Mouse (Mus musculus): ENCODE results near the gene Lars2. TPM values are rescaled to one million over a fixed set of nuclear protein-coding genes. Genes with fewer than 3 reads are reported as not detected.
"Not testable (repeated sequence)": the region's sequence is repeated elsewhere in the genome, so short reads cannot be mapped to it uniquely, and the experiment has no call there.

The Lars2 gene
- polyA plus RNA-seq (2015; fragmentation: Nextera tagmentation; extraction: Ambion mirVana), result 894 and 1,260 TPM in 2 replicates

DNA sequence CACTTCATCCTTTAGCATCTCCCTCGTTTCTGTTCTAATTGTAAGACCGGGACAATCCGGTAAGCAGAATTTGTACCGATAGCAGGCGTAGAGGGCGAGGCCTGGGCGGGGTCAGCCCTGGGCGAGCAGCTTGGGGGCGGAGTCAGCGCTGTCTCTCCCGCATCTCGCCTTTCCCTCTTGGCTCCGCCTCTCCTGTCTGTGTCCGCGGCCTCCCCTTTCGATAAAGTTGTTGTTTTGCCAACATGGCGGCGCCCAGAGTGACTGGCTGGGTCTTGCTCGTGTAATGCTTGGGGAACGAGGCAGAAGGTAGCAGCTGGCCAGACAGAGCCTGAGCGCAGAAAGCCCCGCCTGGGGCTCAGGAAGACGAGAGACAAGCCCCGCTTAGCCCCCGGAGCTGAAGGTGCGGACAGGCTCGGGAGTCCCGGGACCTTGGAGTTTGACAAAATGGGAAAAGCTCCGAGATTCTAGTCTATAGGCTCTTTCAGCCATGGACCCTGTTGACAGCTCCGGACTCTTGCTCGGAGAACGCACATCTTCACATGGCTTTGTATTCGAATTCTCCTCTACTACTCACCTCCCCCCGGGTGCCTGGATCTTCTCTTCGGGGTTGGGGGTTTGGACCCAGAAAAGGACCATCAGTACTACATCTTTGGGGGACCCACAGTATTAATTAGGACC, at the start of gene Lars2:
Lars2 (plus strand) TSS at position 220 of the 678 bp plus-strand sequence.
- H3K27ac ChIP-seq (replicated peaks), result peak within 1 kb of the TSS; percentile 91
- peaks cover 12% of the 10 kb centered on the region for H3K4me1 ChIP-seq
- WGBS, result under 1% methylated on average over 35 of the region's 35 CpGs
- ATAC-seq (ENCODE audit: insufficient number of reproducible peaks, low FRiP score, low TSS enrichment, low read depth), result peak; percentile 96
- no peaks in the 10 kb centered on the region for H3K9me3 ChIP-seq (replicated peaks)
- H3K36me3 ChIP-seq, result peaks cover 2% of the 10 kb centered on the region
- H3K9ac ChIP-seq, result peak within 1 kb of the TSS; percentile 57
- no peaks in the 10 kb centered on the region for H3K27me3 ChIP-seq
- peak within 1 kb of the TSS; percentile 77 for H3K4me3 ChIP-seq (replicated peaks)
- peak within 1 kb of the TSS; percentile 56 for H3K4me2 ChIP-seq (replicated peaks)

DNA sequence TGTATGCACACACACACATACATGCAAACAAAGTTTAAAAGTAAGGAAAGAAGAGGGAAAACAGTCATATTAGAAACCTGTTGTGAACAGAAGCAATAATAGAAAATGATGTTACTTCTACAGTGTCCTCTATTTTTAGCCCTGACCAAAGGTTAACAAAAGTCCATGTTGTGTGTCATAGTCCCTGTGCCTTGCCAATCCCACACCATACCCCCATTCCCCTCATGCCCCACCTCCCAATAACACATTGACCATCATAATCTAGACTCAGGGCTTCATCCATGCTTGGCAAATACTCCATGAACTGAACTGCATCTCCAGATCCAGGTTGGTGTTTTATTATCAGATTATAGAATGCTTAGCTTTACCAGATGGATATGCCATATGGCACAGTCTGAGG, 40.6 kb upstream of the Lars2 start:
- H3K9me3 ChIP-seq (replicated peaks), result no peaks in the 10 kb centered on the region
- H3K4me3 ChIP-seq (replicated peaks), result no peak overlapping the region
- ATAC-seq (ENCODE audit: insufficient number of reproducible peaks, low FRiP score, low TSS enrichment, low read depth), result no peak

DNA sequence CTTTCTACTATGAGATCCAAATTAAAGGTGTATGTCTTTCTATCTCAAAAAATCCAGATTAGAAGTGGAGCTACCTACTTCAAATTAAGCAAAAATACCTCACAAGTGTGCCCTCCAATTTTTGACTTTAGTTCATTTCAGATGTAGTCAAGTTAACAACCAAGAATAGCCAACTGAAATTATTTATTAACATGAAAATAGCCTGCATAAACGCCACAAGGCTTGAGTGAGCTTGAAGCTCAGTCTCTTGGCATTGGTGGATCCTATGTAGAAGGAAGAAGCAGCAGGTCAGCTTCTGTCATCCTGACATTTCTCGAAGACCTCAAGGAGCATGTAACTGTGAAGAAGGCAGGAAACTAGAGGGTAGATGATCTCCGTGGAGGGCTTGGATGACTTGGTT, 38.4 kb upstream of the Lars2 start:
- 85% methylated on average over 3 of the region's 3 CpGs for WGBS
- Histone ChIP-seq H3K4me2 (replicated peaks) (no peak overlapping the region), H3K36me3 (no peaks in the 10 kb centered on the region), H3K27ac (replicated peaks) (no peak overlapping the region), H3K9ac (no peak overlapping the region), H3K4me1 (no peaks in the 10 kb centered on the region), H3K27me3 (no peaks in the 10 kb centered on the region), H3K4me3 (replicated peaks) (no peak overlapping the region), H3K9me3 (replicated peaks) (no peaks in the 10 kb centered on the region)
- ATAC-seq (ENCODE audit: insufficient number of reproducible peaks, low FRiP score, low TSS enrichment, low read depth), result no peak

More for the DNA sequence above, 40.6 kb upstream of the Lars2 start:
- Histone ChIP-seq H3K36me3 (no peaks in the 10 kb centered on the region), H3K27me3 (no peaks in the 10 kb centered on the region), H3K27ac (replicated peaks) (no peak overlapping the region), H3K9ac (no peak overlapping the region), H3K4me2 (replicated peaks) (no peak overlapping the region), H3K4me1 (no peaks in the 10 kb centered on the region)

DNA sequence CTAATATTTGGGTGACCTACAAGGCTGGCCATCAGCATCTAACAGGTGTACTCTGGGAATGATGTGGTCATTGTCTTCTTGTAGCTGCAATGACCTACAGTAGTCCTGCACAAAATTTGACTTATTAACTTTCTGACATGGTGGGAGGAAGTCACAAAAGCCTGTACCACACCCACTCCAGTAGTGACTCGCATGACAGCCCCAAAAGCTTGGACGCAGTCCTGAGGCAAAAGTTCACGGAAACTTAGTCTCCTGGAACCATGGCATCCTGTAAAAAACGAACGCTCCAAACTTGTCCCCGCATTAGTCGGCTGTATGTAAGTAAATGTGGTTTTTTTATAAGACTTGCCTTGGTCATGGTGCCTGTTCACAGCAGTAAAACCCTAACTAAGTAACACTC, 36.9 kb upstream of the Lars2 start:
- Histone ChIP-seq H3K9ac (no peak overlapping the region), H3K27me3 (no peaks in the 10 kb centered on the region), H3K4me1 (no peaks in the 10 kb centered on the region), H3K9me3 (replicated peaks) (no peaks in the 10 kb centered on the region), H3K27ac (replicated peaks) (no peak overlapping the region), H3K4me2 (replicated peaks) (no peak overlapping the region), H3K36me3 (no peaks in the 10 kb centered on the region), H3K4me3 (replicated peaks) (no peak overlapping the region)
- WGBS, result 95% methylated on average over 7 of the region's 7 CpGs
- ATAC-seq (ENCODE audit: insufficient number of reproducible peaks, low FRiP score, low TSS enrichment, low read depth), result no peak

DNA sequence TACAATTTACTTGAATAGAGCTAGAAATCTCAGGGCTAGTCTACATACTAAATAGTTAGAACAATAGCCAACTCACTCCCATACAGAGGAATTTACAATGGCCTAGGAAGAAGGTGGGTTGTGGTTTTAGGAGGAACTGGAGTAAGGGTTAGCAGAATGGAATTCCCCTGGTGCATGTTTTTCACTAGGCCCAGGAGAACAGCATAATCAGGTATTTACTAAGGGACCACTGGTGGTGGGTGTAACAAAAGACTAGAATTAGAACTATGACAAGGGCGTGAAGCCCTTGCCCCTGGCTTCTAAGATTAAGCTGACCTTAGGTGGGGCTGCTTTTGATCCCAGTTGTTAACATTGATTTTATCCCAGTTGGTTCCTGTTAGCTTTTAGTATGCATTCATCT, 36.5 kb upstream of the Lars2 start:
- H3K27me3 ChIP-seq; H3K4me3 ChIP-seq (replicated peaks); H3K4me2 ChIP-seq (replicated peaks); H3K27ac ChIP-seq (replicated peaks); H3K36me3 ChIP-seq; H3K9me3 ChIP-seq (replicated peaks); H3K4me1 ChIP-seq; H3K9ac ChIP-seq; ATAC-seq (ENCODE audit: insufficient number of reproducible peaks, low FRiP score, low TSS enrichment, low read depth): not testable (repeated sequence)
- WGBS, result 86% methylated on average over 1 of the region's 1 CpGs

DNA sequence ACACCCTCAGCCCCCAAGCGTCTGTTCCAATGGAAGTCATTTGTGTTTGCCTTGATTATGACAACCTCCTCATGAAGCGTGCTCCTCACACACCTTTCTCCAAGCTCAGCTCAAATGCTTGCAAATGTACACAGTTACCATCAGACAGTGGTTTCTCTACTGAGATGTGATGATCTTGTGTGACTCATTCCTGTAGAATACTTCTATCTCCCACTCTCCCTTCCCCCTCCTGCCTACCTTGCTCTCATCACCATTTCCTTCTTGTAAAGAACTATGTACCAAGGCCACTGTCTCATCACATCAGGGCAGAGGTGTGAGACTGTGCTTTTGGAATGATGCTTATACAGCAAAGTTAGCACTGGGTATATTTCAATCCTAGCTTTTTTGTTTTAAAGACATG, 33.2 kb upstream of the Lars2 start:
- H3K4me1 ChIP-seq, result peaks cover 6% of the 10 kb centered on the region; the same call in 1 of the 2 replicates
- no peaks in the 10 kb centered on the region for H3K9me3 ChIP-seq (replicated peaks)
- H3K4me2 ChIP-seq (replicated peaks), result no peak overlapping the region
- no peak overlapping the region for H3K27ac ChIP-seq (replicated peaks)
- H3K9ac ChIP-seq, result no peak overlapping the region
- WGBS, result 75% methylated on average over 2 of the region's 2 CpGs
- no peak for ATAC-seq (ENCODE audit: insufficient number of reproducible peaks, low FRiP score, low TSS enrichment, low read depth)
- H3K27me3 ChIP-seq, result no peaks in the 10 kb centered on the region
- no peak overlapping the region for H3K4me3 ChIP-seq (replicated peaks)
- H3K36me3 ChIP-seq, result no peaks in the 10 kb centered on the region

DNA sequence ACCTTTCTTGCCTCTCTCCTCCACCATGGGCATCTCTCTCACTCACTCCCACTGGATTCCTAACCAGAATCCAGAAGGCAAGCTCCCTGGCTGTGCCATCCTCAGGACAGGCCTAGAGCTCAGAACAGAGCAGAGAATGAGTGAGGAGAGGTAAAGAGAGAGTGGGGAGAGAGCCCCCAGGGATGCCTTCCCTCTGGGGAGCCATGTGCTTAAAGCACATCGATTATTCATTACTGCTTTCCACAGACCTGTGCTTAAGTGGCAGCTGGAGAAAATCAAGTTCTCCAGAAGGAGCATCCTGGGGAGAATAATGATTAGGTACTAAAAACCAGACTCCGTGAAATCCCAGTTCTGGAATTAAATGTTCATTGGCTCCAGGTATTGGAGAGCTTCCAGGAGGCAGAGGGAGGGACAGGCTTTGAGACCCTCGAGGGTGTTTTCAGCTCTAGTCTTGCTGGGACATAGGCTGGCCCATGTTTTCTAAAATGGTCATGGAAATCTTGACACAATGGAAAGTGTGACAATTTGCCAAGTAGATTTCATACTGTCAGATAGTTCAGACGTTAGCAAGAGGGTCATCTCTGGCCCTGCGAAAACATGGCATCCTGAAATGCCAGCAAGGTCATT, 31.6 kb upstream of the Lars2 start:
- peaks cover 6% of the 10 kb centered on the region; the same call in 1 of the 2 replicates for H3K4me1 ChIP-seq
- H3K36me3 ChIP-seq, result no peaks in the 10 kb centered on the region
- H3K4me2 ChIP-seq (replicated peaks), result no peak overlapping the region
- H3K9ac ChIP-seq, result no peak overlapping the region
- H3K27me3 ChIP-seq, result no peaks in the 10 kb centered on the region
- WGBS, result 32% methylated on average over 5 of the region's 5 CpGs
- no peak for ATAC-seq (ENCODE audit: insufficient number of reproducible peaks, low FRiP score, low TSS enrichment, low read depth)
- H3K9me3 ChIP-seq (replicated peaks), result no peaks in the 10 kb centered on the region
- no peak overlapping the region for H3K4me3 ChIP-seq (replicated peaks)
- no peak overlapping the region for H3K27ac ChIP-seq (replicated peaks)

DNA sequence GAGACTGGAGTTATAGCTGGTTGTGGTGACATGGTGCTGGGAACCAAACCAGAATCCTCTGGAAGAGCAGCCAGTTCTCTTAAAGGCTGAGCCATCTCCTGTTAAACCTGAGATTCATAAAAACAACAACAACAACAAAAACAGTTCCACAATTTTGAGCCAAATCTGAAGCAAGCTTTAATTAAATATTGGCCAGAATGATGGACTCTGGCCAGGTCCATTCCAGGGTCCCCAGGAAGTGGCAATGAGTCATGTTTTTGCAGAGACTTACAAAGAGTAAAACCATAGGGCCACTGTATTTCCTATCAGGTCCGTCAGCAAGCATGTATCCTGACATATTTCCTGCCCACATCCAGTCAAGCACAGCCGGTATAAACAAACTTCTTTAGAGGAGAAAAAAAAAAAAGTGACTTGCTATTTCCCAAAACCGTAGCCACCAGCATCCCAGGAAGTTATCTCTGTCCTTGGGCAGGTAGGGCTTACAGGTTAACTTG, 27.0 kb upstream of the Lars2 start:
- no peaks in the 10 kb centered on the region for H3K36me3 ChIP-seq
- H3K9ac ChIP-seq, result no peak overlapping the region
- no peak overlapping the region for H3K4me2 ChIP-seq (replicated peaks)
- no peaks in the 10 kb centered on the region for H3K27me3 ChIP-seq
- H3K9me3 ChIP-seq (replicated peaks), result no peaks in the 10 kb centered on the region
- 59% methylated on average over 3 of the region's 3 CpGs for WGBS
- H3K27ac ChIP-seq (replicated peaks), result no peak overlapping the region
- no peak for ATAC-seq (ENCODE audit: insufficient number of reproducible peaks, low FRiP score, low TSS enrichment, low read depth)
- H3K4me3 ChIP-seq (replicated peaks), result no peak overlapping the region
- peaks cover 6% of the 10 kb centered on the region; the same call in 1 of the 2 replicates for H3K4me1 ChIP-seq

DNA sequence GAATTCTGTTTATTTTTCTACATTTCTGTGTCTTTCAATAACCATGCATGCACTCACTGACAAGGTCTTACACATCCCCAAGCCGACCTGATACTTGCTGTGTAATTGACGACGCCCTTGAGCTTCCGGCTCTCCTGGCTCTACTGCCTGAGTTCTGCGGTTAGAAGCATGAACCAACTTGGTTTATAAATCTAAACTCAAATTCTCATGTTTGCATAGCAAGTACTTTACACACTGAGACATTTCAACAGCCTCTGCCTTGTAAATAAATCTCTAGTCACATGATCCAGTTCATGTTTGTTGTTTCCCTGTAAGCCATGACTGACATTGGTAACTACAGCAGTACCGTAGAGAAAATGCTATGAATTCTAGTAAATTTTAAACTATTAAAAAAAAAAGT, 25.5 kb upstream of the Lars2 start:
- Histone ChIP-seq H3K4me3 (replicated peaks) (no peak overlapping the region), H3K36me3 (no peaks in the 10 kb centered on the region), H3K27ac (replicated peaks) (no peak overlapping the region), H3K9me3 (replicated peaks) (no peaks in the 10 kb centered on the region), H3K27me3 (no peaks in the 10 kb centered on the region), H3K4me1 (no peaks in the 10 kb centered on the region), H3K9ac (no peak overlapping the region), H3K4me2 (replicated peaks) (no peak overlapping the region)
- ATAC-seq (ENCODE audit: insufficient number of reproducible peaks, low FRiP score, low TSS enrichment, low read depth), result no peak
- 67% methylated on average over 6 of the region's 6 CpGs for WGBS

DNA sequence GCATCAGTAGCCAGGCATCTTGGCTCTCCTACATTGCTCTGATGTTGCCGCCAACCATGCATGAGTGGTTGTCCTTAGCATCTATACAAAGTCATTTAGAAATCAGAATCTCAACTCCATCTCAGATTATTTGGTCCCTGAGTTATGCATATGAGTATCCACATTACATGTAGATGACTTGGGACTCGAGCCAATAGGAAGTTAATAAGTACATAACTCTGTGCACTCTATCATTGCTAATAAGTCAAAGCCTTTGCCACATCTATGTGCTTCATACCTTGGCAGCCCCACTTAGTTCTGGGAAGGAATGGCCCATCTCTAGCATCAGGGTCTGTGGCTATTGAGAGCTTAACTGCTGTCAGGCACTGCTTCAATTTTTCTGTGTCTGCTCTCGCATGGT, 23.7 kb upstream of the Lars2 start:
- ATAC-seq (ENCODE audit: insufficient number of reproducible peaks, low FRiP score, low TSS enrichment, low read depth), result no peak
- Histone ChIP-seq H3K4me3 (replicated peaks) (no peak overlapping the region), H3K27me3 (no peaks in the 10 kb centered on the region), H3K9ac (no peak overlapping the region), H3K27ac (replicated peaks) (no peak overlapping the region), H3K4me2 (replicated peaks) (no peak overlapping the region), H3K36me3 (no peaks in the 10 kb centered on the region), H3K4me1 (no peaks in the 10 kb centered on the region), H3K9me3 (replicated peaks) (no peaks in the 10 kb centered on the region)
- WGBS, result 80% methylated on average over 3 of the region's 3 CpGs

DNA sequence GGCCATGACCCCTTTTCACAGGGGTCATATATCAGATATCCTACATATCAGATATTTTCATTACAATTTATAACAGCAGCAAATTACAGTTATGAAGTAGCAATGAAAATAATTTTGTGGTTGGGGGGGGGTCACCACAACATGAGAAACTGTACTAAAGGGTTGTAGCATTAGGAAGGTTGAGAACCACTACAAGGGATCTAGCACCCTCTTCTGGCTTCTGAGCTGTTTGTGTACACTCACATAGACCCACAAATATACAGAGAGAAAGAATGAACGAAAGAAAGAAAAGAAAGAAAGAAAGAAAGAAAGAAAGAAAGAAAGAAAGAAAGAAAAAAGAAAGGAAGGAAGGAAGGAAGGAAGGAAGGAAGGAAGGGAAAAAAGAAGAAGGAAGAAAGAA, 17.4 kb upstream of the Lars2 start:
- not testable (repeated sequence) for H3K27ac ChIP-seq (replicated peaks); H3K9ac ChIP-seq; ATAC-seq (ENCODE audit: insufficient number of reproducible peaks, low FRiP score, low TSS enrichment, low read depth); H3K4me3 ChIP-seq (replicated peaks); H3K9me3 ChIP-seq (replicated peaks); H3K36me3 ChIP-seq; H3K4me2 ChIP-seq (replicated peaks); H3K27me3 ChIP-seq; H3K4me1 ChIP-seq
- 81% methylated on average over 1 of the region's 1 CpGs for WGBS

DNA sequence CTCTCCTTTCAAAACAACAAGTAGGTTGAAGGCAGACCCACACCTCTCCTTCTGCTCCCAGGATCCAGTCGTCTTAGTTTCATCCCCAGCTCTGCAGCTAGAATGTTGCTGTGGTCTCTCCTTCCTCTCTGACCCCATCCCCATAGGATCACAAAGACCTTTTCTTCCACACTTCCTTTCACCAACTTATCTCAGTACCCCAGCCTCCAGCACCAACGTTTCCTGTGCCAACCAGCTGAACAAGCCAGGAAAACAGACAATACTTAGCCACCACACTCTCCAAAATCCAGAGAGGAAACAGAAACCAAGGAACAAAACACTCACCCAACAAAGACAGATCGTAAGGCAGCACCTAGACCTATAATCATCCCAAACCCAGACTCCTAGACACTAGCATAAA, 6.7 kb upstream of the Lars2 start:
- no peaks in the 10 kb centered on the region for H3K27me3 ChIP-seq
- no peaks in the 10 kb centered on the region for H3K36me3 ChIP-seq
- no peaks in the 10 kb centered on the region for H3K9me3 ChIP-seq (replicated peaks)
- H3K4me2 ChIP-seq (replicated peaks), result no peak overlapping the region
- 47% methylated on average over 3 of the region's 3 CpGs for WGBS
- H3K4me3 ChIP-seq (replicated peaks), result no peak overlapping the region
- H3K4me1 ChIP-seq, result no peaks in the 10 kb centered on the region
- no peak overlapping the region for H3K9ac ChIP-seq
- no peak overlapping the region for H3K27ac ChIP-seq (replicated peaks)
- ATAC-seq (ENCODE audit: insufficient number of reproducible peaks, low FRiP score, low TSS enrichment, low read depth), result no peak
